Mouse (Mus musculus) frontal cortex, postnatal 14 days (tissue): Measurements from ENCODE around the gene Mad2l1bp.

Experiments used
- DNase-seq, 2 experiments: peaks; one replicate each; pipeline ENCODE4 v3.0.0; 2022; ENCODE audit warnings: low spot score in 2 of 2

Mad2l1bp gene

GRCm38 (mm10) chr17:46110402-46111289 lies 42.7 kb downstream of the Mad2l1bp start, which contains the start of gene Mrps18a:
Gene Mrps18a (plus strand): TSS chr17:46110986.
- peak; percentile 73 to 74 for DNase-seq

- no peak for DNase-seq
Observed at GRCm38 (mm10) chr17:46108286-46108685, 45.1 kb downstream of the Mad2l1bp start.

GRCm38 (mm10) chr17:46104487-46104886 lies 48.9 kb downstream of the Mad2l1bp start:
- DNase-seq: no peak

GRCm38 (mm10) chr17:46102608-46103159 lies 50.7 kb downstream of the Mad2l1bp start:
- no peak for DNase-seq

GRCm38 (mm10) chr17:46101906-46102305 lies 51.4 kb downstream of the Mad2l1bp start:
- no peak for DNase-seq

- no peak for DNase-seq
Observed at GRCm38 (mm10) chr17:46098525-46098924, 54.8 kb downstream of the Mad2l1bp start.
